22 mouse cellular contexts compared by ENCODE assay signal in genomic region chr7:4675200-4675599, GRCm38 (mm10). TPM values are rescaled to one million over a fixed set of nuclear protein-coding genes. Genes with fewer than 3 reads are reported as not detected.
DNase-seq lines count a peak whose midpoint lies in the region; ATAC-seq lines count a peak whose summit lies in the region.
"Had no signal": no experiment of that assay in that cellular context is flagged by ENCODE, and none has a peak within 500 bp of the region (broad histone marks: within the 10 kb centered on the region; RNA-seq: fewer than 3 reads in every experiment).

No protein-coding gene starts in this region.

- peaks cover 46% of the 10 kb centered on the region for H3K4me1 ChIP-seq in liver, embryonic 13.5 days (replicated peaks)
- H3K4me1 ChIP-seq in liver, embryonic 11.5 days (replicated peaks; ENCODE audit: control insufficient read depth, insufficient read depth, low read length), result peaks cover 17% of the 10 kb centered on the region
- no peaks in the 10 kb centered on the region for H3K4me1 ChIP-seq in stomach, embryonic 14.5 days (ENCODE audit: control insufficient read depth, insufficient read depth, low read length)
- H3K4me1 ChIP-seq in forebrain, embryonic 12.5 days, result no peaks in the 10 kb centered on the region
- H3K4me1 ChIP-seq: embryonic facial prominence, embryonic 12.5 days; forebrain, embryonic 13.5 days; heart, embryonic 10.5 days had no signal

- 80% methylated on average over 7 of the region's 7 CpGs for WGBS in liver, embryonic 13.5 days (ENCODE audit: insufficient replicate concordance)
- 75% methylated on average over 7 of the region's 7 CpGs for WGBS in liver, embryonic 11.5 days
- WGBS in stomach, embryonic 14.5 days, result 61% methylated on average over 7 of the region's 7 CpGs
- WGBS in forebrain, embryonic 12.5 days, result 95% methylated on average over 7 of the region's 7 CpGs

- no peak overlapping the region for H3K4me3 ChIP-seq in liver, embryonic 13.5 days (replicated peaks)
- no peak overlapping the region for H3K4me3 ChIP-seq in liver, embryonic 11.5 days (ENCODE audit: low read depth, low read length)
- H3K4me3 ChIP-seq in stomach, embryonic 14.5 days (ENCODE audit: low read depth, low read length), result no peak overlapping the region
- no peak overlapping the region for H3K4me3 ChIP-seq in forebrain, embryonic 12.5 days (replicated peaks)
- H3K4me3 ChIP-seq: embryonic facial prominence, embryonic 12.5 days; forebrain, embryonic 13.5 days; gastrocnemius, adult 2 months; heart, embryonic 10.5 days; heart, embryonic 15.5 days had no signal

- no peaks in the 10 kb centered on the region for H3K27me3 ChIP-seq in liver, embryonic 13.5 days
- H3K27me3 ChIP-seq in liver, embryonic 11.5 days (replicated peaks; ENCODE audit: control insufficient read depth, insufficient read depth, low read length), result no peaks in the 10 kb centered on the region
- H3K27me3 ChIP-seq in stomach, embryonic 14.5 days (ENCODE audit: control insufficient read depth, insufficient read depth, low read length), result no peaks in the 10 kb centered on the region
- no peaks in the 10 kb centered on the region for H3K27me3 ChIP-seq in forebrain, embryonic 12.5 days
- H3K27me3 ChIP-seq: embryonic facial prominence, embryonic 12.5 days; forebrain, embryonic 13.5 days; heart, embryonic 15.5 days had no signal

- 0 out of 2 replicates have a peak overlapping the region, but pooled peaks have one; percentile 22 for H3K27ac ChIP-seq in liver, embryonic 13.5 days
- no peak overlapping the region for H3K27ac ChIP-seq in liver, embryonic 11.5 days (ENCODE audit: low read depth, low read length)
- no peak overlapping the region for H3K27ac ChIP-seq in stomach, embryonic 14.5 days (ENCODE audit: low read length)
- H3K27ac ChIP-seq in forebrain, embryonic 12.5 days, result no peak overlapping the region
- H3K27ac ChIP-seq: embryonic facial prominence, embryonic 12.5 days; forebrain, embryonic 13.5 days; gastrocnemius, adult 2 months; heart, embryonic 10.5 days; heart, embryonic 15.5 days; hindbrain, embryonic 14.5 days had no signal

- H3K9me3 ChIP-seq in liver, embryonic 13.5 days (replicated peaks), result no peaks in the 10 kb centered on the region
- no peaks in the 10 kb centered on the region for H3K9me3 ChIP-seq in liver, embryonic 11.5 days (ENCODE audit: control insufficient read depth, low read length)
- no peaks in the 10 kb centered on the region for H3K9me3 ChIP-seq in stomach, embryonic 14.5 days (ENCODE audit: control insufficient read depth, low read depth, low read length)
- no peaks in the 10 kb centered on the region for H3K9me3 ChIP-seq in forebrain, embryonic 12.5 days
- H3K9me3 ChIP-seq: embryonic facial prominence, embryonic 12.5 days; forebrain, embryonic 13.5 days; G1E; heart, embryonic 10.5 days; heart, embryonic 15.5 days had no signal

- no peak overlapping the region for H3K4me2 ChIP-seq in liver, embryonic 13.5 days
- H3K4me2 ChIP-seq in liver, embryonic 11.5 days, result no peak overlapping the region
- no peak overlapping the region for H3K4me2 ChIP-seq in stomach, embryonic 14.5 days (replicated peaks; ENCODE audit: low read depth, low read length)
- no peak overlapping the region for H3K4me2 ChIP-seq in forebrain, embryonic 12.5 days
- H3K4me2 ChIP-seq: embryonic facial prominence, embryonic 12.5 days; forebrain, embryonic 13.5 days; heart, embryonic 15.5 days; hindbrain, embryonic 14.5 days had no signal

- no peak for DNase-seq in liver, embryonic 13.5 days
- DNase-seq in liver, embryonic 11.5 days (ENCODE audit: low spot score), result no peak
- DNase-seq in fat pad, adult 2 months (ENCODE audit: extremely low read depth, low read depth, low spot score), result peak; percentile 82
- DNase-seq in heart, adult 9 months (ENCODE audit: low spot score in 2 of 2), result no peak
- no peak for DNase-seq in right cerebral cortex, adult 18-20 months
- DNase-seq: adrenal gland, postnatal 14 days; cerebellum, adult 11-12 months; cerebellum, adult 9-10 months; cerebellum, postnatal 25 days; forebrain, postnatal 0 days; gastrocnemius, adult 2 months; gastrocnemius, postnatal 25 days; heart, postnatal 14 days had no signal

- peaks cover 65% of the 10 kb centered on the region for H3K36me3 ChIP-seq in liver, embryonic 13.5 days
- H3K36me3 ChIP-seq in liver, embryonic 11.5 days (ENCODE audit: control insufficient read depth, insufficient read depth, low read length), result peaks cover 21% of the 10 kb centered on the region
- peaks cover 12% of the 10 kb centered on the region for H3K36me3 ChIP-seq in stomach, embryonic 14.5 days (ENCODE audit: control insufficient read depth, insufficient read depth, low read length)
- H3K36me3 ChIP-seq in forebrain, embryonic 12.5 days (replicated peaks), result peaks cover 64% of the 10 kb centered on the region

- no peak for ATAC-seq in liver, embryonic 13.5 days (ENCODE audit: low read depth)
- no peak for ATAC-seq in liver, embryonic 11.5 days (replicated peaks; ENCODE audit: low FRiP score)
- ATAC-seq in stomach, embryonic 14.5 days (ENCODE audit: insufficient number of reproducible peaks, insufficient read depth, low FRiP score, low read depth), result peak; percentile 51; the same call in 1 of the 2 replicates
- ATAC-seq in forebrain, embryonic 12.5 days (ENCODE audit: low FRiP score), result no peak
- ATAC-seq: forebrain, embryonic 13.5 days; forebrain, postnatal 0 days had no signal

- H3K9ac ChIP-seq in liver, embryonic 13.5 days, result no peak overlapping the region
- no peak overlapping the region for H3K9ac ChIP-seq in liver, embryonic 11.5 days (ENCODE audit: low read depth, low read length)
- no peak overlapping the region for H3K9ac ChIP-seq in stomach, embryonic 14.5 days (replicated peaks; ENCODE audit: low read depth, low read length)
- H3K9ac ChIP-seq in forebrain, embryonic 12.5 days, result no peak overlapping the region
- H3K9ac ChIP-seq: embryonic facial prominence, embryonic 12.5 days; forebrain, embryonic 13.5 days; forebrain, postnatal 0 days; heart, embryonic 15.5 days; hindbrain, embryonic 14.5 days had no signal

RNA-seq across cellular contexts. Expression of gene Hspbp1, which starts 9.7 kb away (rescaled TPM):
- 77.8 and 83.4 TPM in 2 replicates for polyA plus RNA-seq in liver, embryonic 13.5 days (2015; fragmentation: Nextera tagmentation; extraction: Ambion mirVana)
- polyA plus RNA-seq in liver, embryonic 11.5 days (2014; fragmentation: Nextera tagmentation; extraction: Ambion mirVana), result 132 and 137 TPM in 2 replicates
- 84.8 and 94.2 TPM in 2 replicates for polyA plus RNA-seq in stomach, embryonic 14.5 days (2014; fragmentation: Nextera tagmentation; extraction: Ambion mirVana)
- 112 and 114 TPM in 2 replicates for polyA plus RNA-seq in forebrain, embryonic 12.5 days (2016; fragmentation: Nextera tagmentation; extraction: Ambion mirVana)

RNA-seq across cellular contexts. Expression of gene Brsk1, which starts 15.2 kb away (rescaled TPM):
- polyA plus RNA-seq in liver, embryonic 13.5 days (2015; fragmentation: Nextera tagmentation; extraction: Ambion mirVana), result 0.08 and 0.10 TPM in 2 replicates
- polyA plus RNA-seq in liver, embryonic 11.5 days (2014; fragmentation: Nextera tagmentation; extraction: Ambion mirVana), result 0.66 and 1.0 TPM in 2 replicates
- polyA plus RNA-seq in stomach, embryonic 14.5 days (2014; fragmentation: Nextera tagmentation; extraction: Ambion mirVana), result 2.3 and 4.0 TPM in 2 replicates
- polyA plus RNA-seq in forebrain, embryonic 12.5 days (2016; fragmentation: Nextera tagmentation; extraction: Ambion mirVana), result 3.6 and 3.8 TPM in 2 replicates
- polyA plus RNA-seq: G1E had no signal

RNA-seq across cellular contexts. Expression of gene Ppp6r1, which starts 16.4 kb away (rescaled TPM):
- 5.7 and 7.1 TPM in 2 replicates for polyA plus RNA-seq in liver, embryonic 13.5 days (2015; fragmentation: Nextera tagmentation; extraction: Ambion mirVana)
- 5.6 and 6.6 TPM in 2 replicates for polyA plus RNA-seq in liver, embryonic 11.5 days (2014; fragmentation: Nextera tagmentation; extraction: Ambion mirVana)
- polyA plus RNA-seq in stomach, embryonic 14.5 days (2014; fragmentation: Nextera tagmentation; extraction: Ambion mirVana), result 10.2 and 11.7 TPM in 2 replicates
- 15.4 and 25.3 TPM in 2 replicates for polyA plus RNA-seq in forebrain, embryonic 12.5 days (2016; fragmentation: Nextera tagmentation; extraction: Ambion mirVana)

RNA-seq across cellular contexts. Expression of gene Tmem86b, which starts 44.0 kb away (rescaled TPM):
- 22.6 and 25.1 TPM in 2 replicates for polyA plus RNA-seq in liver, embryonic 13.5 days (2015; fragmentation: Nextera tagmentation; extraction: Ambion mirVana)
- 12.9 and 18.0 TPM in 2 replicates for polyA plus RNA-seq in liver, embryonic 11.5 days (2014; fragmentation: Nextera tagmentation; extraction: Ambion mirVana)
- 1.4 and 1.6 TPM in 2 replicates for polyA plus RNA-seq in stomach, embryonic 14.5 days (2014; fragmentation: Nextera tagmentation; extraction: Ambion mirVana)
- 3.7 and 5.1 TPM in 2 replicates for polyA plus RNA-seq in forebrain, embryonic 12.5 days (2016; fragmentation: Nextera tagmentation; extraction: Ambion mirVana)

RNA-seq across cellular contexts. Expression of gene Tmem150b, which starts 49.8 kb away (rescaled TPM):
- 0.09 and 0.15 TPM in 2 replicates for polyA plus RNA-seq in liver, embryonic 13.5 days (2015; fragmentation: Nextera tagmentation; extraction: Ambion mirVana)
- 0.16 TPM in 1 of 2 replicates, not detected in the other for polyA plus RNA-seq in liver, embryonic 11.5 days (2014; fragmentation: Nextera tagmentation; extraction: Ambion mirVana)
- 0.36 and 0.78 TPM in 2 replicates for polyA plus RNA-seq in stomach, embryonic 14.5 days (2014; fragmentation: Nextera tagmentation; extraction: Ambion mirVana)
- 0.27 and 0.35 TPM in 2 replicates for polyA plus RNA-seq in forebrain, embryonic 12.5 days (2016; fragmentation: Nextera tagmentation; extraction: Ambion mirVana)
- polyA plus RNA-seq: cortical plate, adult 2 months; forebrain, postnatal 0 days; heart, embryonic 10.5 days had no signal
